Mouse (Mus musculus): ENCODE results near the gene Dnaja2. TPM values are rescaled to one million over a fixed set of nuclear protein-coding genes. Genes with fewer than 3 reads are reported as not detected.

Gene Dnaja2
- total RNA-seq (2015; ENCODE audit: low replicate concordance) (41.1 and 62.0 TPM in 2 replicates), total RNA-seq (2017; ENCODE audit: low replicate concordance) (37.1 and 44.1 TPM in 2 replicates)

GRCm38 (mm10) chr8:85555181-85556145, at the start of gene Dnaja2:
TSS of gene Dnaja2 (minus strand) at chr8:85555344.
- peak; percentile 81 for ATAC-seq (replicated peaks; ENCODE audit: low FRiP score, poor library complexity, severe bottlenecking)

DNA sequence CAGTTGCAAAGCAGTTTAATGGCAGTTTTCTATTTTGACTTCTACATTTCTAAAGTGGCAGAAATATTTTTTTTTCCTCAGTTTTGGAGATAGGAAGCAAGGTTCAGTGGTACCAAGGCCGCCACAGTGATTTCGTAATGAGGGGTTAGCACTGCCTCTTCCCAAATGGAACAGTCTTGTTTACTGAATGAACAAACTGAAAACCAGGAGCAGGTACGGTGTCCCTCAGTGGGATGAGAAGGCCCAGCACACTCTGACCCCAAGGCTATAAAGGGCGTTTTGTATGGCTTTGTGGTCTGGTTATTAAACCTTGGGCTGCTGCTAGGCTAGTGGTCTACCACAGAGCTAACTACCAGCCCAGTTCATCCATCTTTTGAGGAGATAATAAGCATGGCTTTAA, 49.1 kb upstream of the Dnaja2 start:
- no peak for ATAC-seq (replicated peaks; ENCODE audit: low FRiP score, poor library complexity, severe bottlenecking)

GRCm38 (mm10) chr8:85603203-85603895, 48.2 kb upstream of the Dnaja2 start:
- ATAC-seq (replicated peaks; ENCODE audit: low FRiP score, poor library complexity, severe bottlenecking), result no peak

GRCm38 (mm10) chr8:85602737-85603136, 47.6 kb upstream of the Dnaja2 start:
- no peak for ATAC-seq (replicated peaks; ENCODE audit: low FRiP score, poor library complexity, severe bottlenecking)

- no peak for ATAC-seq (replicated peaks; ENCODE audit: low FRiP score, poor library complexity, severe bottlenecking)
Observed at GRCm38 (mm10) chr8:85601741-85602140, 46.6 kb upstream of the Dnaja2 start.

DNA sequence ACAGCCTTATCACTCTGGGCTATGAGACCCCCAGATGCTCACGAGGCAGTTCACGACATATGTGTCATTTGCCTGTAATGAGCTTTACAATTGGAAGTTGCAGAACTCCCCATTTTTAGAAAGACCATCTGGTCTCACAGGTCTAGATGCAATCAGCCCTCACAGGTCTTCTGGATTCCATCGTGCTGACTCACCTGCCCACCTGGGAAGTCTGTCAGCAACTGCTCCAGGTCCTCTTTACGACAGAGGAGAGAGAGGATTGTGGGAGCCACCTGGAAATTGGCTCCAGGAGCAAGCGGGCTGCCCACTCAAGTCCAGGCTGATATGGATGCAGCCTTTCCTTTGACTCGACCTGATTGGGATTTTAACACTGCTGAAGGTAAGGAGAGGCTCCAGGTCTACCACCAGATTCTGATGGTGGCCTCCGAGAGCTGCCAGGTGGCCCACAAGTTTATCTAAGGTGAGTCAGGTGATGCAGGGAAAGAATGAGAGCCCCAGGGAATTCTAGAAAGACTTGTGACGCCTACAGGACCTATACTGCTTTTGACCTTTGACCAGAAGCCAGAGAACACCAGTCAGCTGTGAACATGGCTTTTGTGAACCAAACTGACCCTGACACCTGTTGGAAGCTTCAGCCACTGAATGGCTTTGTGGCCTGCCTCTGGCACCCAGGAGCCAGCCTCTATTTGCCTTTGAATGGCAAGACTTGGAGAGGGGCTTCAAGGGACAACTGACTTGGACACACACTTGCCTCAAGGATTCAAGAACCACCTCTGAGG, 42.5 kb upstream of the Dnaja2 start:
- ATAC-seq (replicated peaks; ENCODE audit: low FRiP score, poor library complexity, severe bottlenecking), result no peak

- no peak for ATAC-seq (replicated peaks; ENCODE audit: low FRiP score, poor library complexity, severe bottlenecking)
Observed at GRCm38 (mm10) chr8:85595391-85595790, 40.2 kb upstream of the Dnaja2 start.

DNA sequence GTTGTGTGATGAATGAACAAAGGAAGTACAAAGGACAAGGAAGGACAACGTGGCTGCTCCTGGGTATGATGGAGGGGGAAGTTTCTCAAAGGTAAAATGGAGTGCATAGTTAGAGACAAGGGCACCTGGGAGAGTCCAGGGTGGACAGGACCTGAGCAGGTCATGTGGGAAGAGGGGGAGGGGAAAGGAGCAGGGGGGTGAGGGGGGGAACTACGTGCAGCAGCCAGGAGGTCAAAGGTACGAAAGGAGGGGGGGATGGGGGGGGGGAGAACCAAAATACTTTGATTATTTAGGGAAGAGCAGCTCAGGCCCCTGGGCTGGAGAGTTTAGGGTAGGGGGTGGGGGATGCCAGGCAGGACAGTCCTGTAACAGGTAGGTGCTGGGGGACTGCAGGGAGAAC, 39.8 kb upstream of the Dnaja2 start:
- ATAC-seq (replicated peaks; ENCODE audit: low FRiP score, poor library complexity, severe bottlenecking), result no peak

DNA sequence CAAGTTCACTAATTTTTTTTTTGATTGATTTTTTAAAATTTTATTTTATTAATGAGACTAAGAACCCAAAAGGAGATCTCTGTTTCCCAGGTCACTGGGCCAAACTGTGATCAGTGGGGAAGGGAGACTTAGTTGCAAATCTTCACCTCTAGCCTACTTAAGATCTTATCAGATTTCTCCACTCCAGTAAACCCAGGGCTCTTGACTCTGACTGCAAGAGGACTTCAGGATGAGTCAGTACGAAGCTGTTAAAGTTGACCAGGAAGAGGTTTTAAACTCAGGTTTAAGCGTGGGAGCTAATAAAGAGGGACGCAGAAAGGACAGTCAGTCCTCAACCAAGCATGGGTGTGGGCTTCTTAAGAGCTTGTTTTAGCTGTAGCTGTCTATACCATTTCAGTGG, 38.2 kb upstream of the Dnaja2 start:
- ATAC-seq (replicated peaks; ENCODE audit: low FRiP score, poor library complexity, severe bottlenecking), result no peak

DNA sequence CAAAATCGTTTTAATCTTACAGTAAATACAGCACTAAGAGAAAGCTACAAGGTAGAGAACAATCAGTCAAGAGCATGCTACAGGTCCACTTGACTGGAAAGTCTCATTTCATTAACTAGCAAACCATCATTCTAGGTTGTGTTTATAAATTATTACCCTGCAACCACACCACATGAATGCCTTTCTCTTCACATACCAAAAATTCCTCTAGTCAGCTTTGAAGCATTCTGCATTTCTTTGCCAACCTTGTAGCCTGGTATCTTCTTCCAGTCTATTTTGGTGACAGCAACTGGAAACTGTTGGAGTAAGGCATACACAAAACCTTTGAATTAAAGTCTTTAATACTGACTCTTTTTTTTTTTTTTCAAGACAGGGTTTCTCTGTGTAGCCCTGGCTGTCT, 36.4 kb upstream of the Dnaja2 start:
- no peak for ATAC-seq (replicated peaks; ENCODE audit: low FRiP score, poor library complexity, severe bottlenecking)

GRCm38 (mm10) chr8:85590258-85590657, 35.1 kb upstream of the Dnaja2 start:
- no peak for ATAC-seq (replicated peaks; ENCODE audit: low FRiP score, poor library complexity, severe bottlenecking)

DNA sequence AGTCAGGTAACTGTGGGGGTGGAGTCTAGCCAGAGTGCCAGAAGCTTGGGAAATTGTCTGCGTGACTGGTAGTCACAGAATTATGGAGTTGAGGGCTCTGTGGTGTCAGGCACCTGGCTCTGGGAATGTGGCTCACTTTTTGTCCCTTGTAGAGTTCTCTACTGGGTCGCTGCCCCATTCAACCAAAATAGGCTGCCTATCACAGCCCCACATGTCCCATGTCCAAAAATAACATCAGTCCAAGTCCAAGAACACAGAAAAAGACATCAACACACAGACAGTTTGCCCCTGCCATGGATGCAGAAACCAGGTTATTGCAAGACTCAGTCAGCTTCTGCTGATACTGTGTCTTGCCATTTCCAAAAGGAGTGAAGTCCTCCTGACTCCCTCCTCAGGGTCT, 33.5 kb upstream of the Dnaja2 start:
- no peak for ATAC-seq (replicated peaks; ENCODE audit: low FRiP score, poor library complexity, severe bottlenecking)

- ATAC-seq (replicated peaks; ENCODE audit: low FRiP score, poor library complexity, severe bottlenecking), result no peak
Observed at GRCm38 (mm10) chr8:85577666-85578065, 22.5 kb upstream of the Dnaja2 start.

- no peak for ATAC-seq (replicated peaks; ENCODE audit: low FRiP score, poor library complexity, severe bottlenecking)
Observed at GRCm38 (mm10) chr8:85573972-85574496, 18.9 kb upstream of the Dnaja2 start.

DNA sequence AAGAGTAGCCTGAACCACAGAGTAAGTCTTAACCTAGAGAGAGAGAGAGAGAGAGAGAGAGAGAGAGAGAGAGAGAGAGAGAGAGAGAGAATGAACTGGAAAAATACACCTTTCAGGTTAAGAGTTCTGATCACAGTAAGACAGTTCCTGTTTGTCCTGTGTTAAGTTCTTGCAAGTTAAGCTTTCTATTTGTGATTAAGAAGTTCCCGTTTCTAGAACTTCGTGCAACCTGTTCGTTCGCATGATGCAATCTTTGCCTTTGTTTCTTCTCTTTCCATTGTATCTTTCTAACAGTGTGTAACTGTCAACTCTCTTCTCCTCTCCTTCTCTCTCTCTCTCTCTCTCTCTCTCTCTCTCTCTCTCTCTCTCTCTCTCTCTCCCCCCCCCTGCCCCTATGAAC, 15.3 kb upstream of the Dnaja2 start:
- ATAC-seq (replicated peaks; ENCODE audit: low FRiP score, poor library complexity, severe bottlenecking), result no peak

- no peak for ATAC-seq (replicated peaks; ENCODE audit: low FRiP score, poor library complexity, severe bottlenecking)
Observed at GRCm38 (mm10) chr8:85567801-85568200, 12.7 kb upstream of the Dnaja2 start.

GRCm38 (mm10) chr8:85565186-85565585, 10.0 kb upstream of the Dnaja2 start:
- no peak for ATAC-seq (replicated peaks; ENCODE audit: low FRiP score, poor library complexity, severe bottlenecking)

GRCm38 (mm10) chr8:85563336-85563735, 8.2 kb upstream of the Dnaja2 start:
- no peak for ATAC-seq (replicated peaks; ENCODE audit: low FRiP score, poor library complexity, severe bottlenecking)

DNA sequence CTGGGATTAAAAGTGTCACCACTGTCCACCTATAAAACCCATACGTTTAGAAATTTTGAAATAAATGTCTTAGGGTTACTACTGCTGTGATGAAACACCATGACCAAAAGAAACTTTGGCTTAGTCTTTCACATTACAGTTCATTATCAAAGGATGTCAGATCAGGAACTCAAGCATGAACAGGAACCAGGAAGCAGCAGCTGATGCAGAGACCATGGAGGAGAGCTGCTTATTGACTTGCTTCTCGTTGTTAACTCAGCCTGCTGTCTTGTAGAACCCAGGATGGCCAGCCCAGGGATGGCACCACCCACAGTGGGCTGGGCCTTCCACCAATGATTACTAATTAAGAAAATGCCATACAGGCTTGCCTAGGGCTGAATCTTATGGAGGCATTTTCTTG, 4.8 kb upstream of the Dnaja2 start:
- ATAC-seq (replicated peaks; ENCODE audit: low FRiP score, poor library complexity, severe bottlenecking), result no peak

DNA sequence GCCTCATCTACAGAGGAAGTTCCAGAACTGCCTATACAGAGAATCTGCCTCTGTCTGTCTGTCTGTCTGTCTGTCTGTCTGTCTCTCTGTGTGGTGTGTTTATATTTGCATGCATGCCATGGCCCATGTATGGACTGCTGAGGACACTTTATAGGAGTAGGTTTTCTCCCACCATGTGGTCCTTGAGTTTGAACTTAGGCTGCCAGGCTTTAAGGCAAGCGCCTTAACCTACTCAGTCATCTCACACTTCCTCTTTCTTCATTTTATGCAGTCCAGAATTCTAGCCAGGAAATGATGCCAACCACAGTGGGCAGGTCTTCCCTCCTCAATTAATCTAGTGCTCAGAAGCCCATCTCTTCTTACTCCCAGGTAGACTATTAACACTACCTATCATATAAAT, 4.1 kb upstream of the Dnaja2 start:
- ATAC-seq (replicated peaks; ENCODE audit: low FRiP score, poor library complexity, severe bottlenecking), result no peak

All from erythroid progenitor cell, adult 5-6 weeks (primary cell).